Mouse (Mus musculus) heart, postnatal 25 days (tissue): ENCODE results near the gene Ptges2. TPM values are rescaled to one million over a fixed set of nuclear protein-coding genes. Genes with fewer than 3 reads are reported as not detected.

Source experiments
- DNase-seq: peaks from one replicate; pipeline ENCODE4 v3.0.0; 2022; ENCODE audit warnings: low spot score
- intact Hi-C: fragments of 180-260 bp; cut with DNase I; formaldehyde crosslinking; loops from one replicate; pipeline ENCODE4 v1.15.1; 2025
- total RNA-seq, 2 experiments: library from RNA; stranded (reverse); gene quantifications; 2 replicates each; pipeline ENCODE4 v1.2.3; 2021

The Ptges2 gene
- total RNA-seq, 2 experiments from 2014 or later, result 78.1 to 81.2 TPM

- intact Hi-C loops, result no loop called here
- no peak for DNase-seq
These were observed 13.0 kb downstream of the Ptges2 start for GRCm38 (mm10) chr2:32408429-32409424.

GRCm38 (mm10) chr2:32411407-32411806, 15.7 kb downstream of the Ptges2 start:
- intact Hi-C loops, result no loop called here
- DNase-seq, result no peak

DNA sequence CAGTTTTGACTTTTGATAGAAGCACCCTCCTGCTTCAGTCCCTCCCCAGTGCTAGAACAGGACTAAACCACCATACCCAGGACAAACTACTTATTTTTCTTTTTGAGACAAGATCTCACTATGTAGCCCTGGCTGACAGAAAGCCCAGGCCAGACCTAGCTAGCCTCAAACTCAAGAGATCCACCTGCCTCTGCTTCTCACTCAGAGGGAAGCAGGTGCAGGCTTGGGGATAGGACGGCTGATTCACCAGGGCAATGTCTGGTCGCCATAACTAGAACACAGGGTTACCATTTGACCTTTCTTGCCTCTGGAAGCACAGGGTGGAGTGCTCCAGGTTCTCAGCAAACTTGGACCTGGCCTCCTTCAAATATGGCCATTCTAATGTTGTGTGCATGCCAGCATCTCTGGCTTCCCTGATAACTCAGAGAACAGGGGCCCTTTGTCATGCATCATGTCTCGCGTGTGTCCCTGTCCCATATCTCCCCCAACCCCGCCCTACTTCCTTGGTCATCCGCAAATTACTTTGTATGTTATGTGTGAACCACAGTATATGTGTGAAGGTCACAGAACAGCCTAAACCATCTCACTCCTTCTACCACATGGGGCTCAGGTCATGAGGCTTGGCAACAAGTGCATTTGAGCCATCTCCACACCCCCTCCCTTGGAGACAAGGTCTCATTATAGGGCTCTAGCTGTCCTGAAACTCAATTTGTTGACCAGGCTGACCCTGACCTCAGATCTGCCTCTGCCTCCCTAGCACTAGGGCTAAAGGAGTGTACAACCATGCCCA, 17.2 kb downstream of the Ptges2 start:
- DNase-seq, result no peak
- intact Hi-C loops, result no loop called here

- intact Hi-C loops, result no loop called here
- DNase-seq, result no peak
These were observed 18.2 kb downstream of the Ptges2 start for GRCm38 (mm10) chr2:32413936-32414335.

DNA sequence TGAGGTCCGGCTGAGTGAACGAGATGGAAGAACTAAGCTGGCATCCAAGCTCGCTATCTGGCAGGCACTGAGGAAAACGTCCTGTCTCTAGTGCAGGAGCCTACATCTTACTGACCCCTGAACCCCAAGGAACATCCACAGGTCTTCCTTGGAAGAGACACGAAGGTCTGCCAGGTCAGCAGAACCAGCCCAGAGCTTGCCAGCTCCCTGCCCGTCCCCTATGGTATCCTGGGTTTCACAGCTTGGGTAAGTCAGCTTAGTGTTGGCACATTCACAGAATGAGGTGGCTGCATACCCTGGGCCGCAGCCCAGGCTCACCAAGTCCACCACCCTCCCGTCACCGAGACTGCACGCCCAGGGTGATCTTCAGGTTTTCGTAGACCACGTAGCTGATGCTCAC, 20.1 kb downstream of the Ptges2 start:
- intact Hi-C loops, result no loop called here
- no peak for DNase-seq

DNA sequence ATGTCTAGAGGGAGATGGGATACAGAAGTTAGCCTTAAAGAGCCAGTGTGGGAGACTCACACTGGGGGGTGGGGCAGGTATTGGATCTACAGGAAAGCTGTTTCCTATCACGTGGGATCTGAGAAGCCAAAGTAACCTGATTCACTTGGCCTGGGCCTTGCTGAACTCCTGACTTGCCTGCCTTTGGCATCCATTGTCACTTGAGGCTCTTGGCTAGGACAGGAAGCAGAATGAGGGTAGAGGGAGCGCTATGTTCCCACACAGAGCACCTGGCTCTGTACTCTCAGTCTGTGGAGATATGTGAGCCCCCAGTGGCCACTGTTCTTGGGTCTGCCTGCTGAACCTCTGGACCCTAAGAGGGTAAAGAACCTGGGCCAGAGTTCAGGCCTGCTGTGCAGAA, 20.9 kb downstream of the Ptges2 start:
- intact Hi-C loops, result no loop called here
- DNase-seq, result no peak

DNA sequence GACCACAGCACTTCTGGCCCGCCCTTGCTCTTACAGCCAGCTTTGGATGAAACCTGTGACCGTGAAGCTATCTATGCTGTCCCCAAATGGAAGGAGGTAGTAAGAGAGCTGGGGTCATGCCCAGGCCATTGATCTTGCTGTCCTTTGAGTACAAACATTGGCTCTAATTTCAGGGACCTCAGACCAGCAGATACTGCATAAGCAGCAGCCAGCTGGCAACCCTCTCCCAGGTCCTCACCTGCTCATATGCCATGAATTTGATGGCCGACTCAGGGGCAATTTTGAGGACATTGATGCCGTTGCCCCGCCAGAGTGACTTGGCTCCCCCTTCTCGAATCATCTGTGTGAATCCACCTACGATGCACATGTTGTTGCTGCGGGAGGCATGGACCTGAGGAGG, 21.8 kb downstream of the Ptges2 start:
- DNase-seq, result no peak
- intact Hi-C loops, result no loop called here

GRCm38 (mm10) chr2:32418430-32419151, 22.9 kb downstream of the Ptges2 start:
- intact Hi-C loops, result no loop called here
- no peak for DNase-seq

DNA sequence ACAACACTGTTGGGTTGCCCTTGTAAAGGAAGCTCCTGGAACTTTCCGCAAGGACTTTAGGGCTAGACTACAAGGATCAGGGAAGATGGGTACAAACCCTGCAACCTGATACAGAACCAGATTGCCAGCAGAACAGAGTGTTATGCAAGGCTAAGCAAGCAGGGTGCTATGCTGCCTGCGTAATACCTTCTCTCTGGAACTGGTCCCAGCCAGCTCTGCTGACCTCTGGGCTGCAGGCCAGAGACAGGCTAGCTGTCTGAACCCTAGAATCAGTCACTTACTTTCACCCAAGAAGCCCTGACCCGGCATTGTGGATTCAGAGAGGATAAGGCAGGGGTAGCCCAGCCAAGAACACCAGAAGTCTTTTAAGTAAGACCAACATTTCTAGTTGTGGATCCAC, 23.7 kb downstream of the Ptges2 start:
- DNase-seq, result peak; percentile 57
- intact Hi-C loops, result no loop called here

DNA sequence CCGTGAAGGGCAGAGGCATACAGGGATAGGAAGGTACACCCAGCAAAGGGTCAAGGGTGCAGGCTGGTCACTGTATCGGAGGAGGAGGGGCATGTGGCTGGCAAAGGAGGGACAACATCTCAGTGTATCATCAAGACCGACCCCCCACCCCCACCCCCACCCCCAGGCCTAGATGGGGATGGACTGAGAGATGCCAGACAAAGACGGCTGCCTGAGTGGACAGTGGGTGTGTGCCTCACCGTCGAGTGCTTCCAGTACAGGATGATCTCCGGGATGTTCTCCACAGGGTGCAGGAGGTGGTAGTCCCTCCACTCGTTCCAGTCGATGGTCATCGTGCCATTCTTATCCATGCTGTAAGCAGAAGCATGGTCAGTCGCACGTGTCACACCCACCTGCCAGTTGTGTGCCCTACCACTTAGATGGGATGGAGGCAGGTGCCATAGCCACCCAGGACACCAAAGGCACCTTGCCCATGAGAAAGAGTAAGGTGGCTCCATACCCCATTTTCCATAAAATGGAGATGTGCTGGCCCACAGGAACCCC, 24.4 kb downstream of the Ptges2 start:
- DNase-seq, result no peak
- intact Hi-C loops, result loop anchor here (5.0 kb wide), 1 partner anchor 147 kb away; no protein-coding TSS in a partner anchor

DNA sequence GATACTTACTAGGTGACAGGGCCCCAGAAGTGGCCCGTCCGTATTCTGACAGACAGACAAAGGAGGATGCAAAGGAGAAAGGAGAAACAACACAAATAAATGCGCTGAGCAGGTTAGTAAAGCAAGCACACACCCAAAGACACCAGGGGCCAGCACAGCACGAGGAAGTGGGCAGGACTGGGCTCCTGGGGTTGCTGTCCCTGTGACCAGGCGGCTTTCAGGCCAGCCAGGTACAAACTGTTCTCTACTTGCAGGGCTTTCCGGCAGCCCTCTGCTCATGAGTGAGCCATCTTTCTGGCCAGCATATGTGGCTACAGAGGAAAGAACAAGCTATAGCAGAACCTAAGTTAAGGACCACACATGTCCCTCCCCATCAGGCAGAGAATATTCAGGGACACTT, 25.0 kb downstream of the Ptges2 start:
- intact Hi-C loops, result loop anchor here (5.0 kb wide), 1 partner anchor 147 kb away; no protein-coding TSS in a partner anchor
- DNase-seq, result no peak

DNA sequence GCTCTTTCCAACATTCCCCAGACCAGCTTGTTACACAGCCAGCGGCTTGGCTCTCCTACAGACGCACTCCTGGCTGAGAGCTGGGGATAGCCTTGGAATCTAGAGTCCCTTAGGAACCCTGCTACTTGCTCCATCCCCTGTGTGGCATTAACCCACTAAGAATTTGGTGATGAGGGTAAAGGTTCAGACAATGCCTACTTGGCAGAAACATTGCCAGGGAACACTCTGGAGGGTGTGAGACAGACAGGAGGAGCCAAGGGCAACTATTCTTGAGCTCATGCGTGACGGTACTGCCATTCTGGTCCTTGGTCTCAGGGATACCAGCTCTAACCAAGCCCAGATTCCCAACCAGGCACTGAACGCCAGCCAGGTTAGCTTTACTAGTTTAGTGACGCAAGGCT, 26.2 kb downstream of the Ptges2 start:
- intact Hi-C loops, result loop anchor here (5.0 kb wide), 1 partner anchor 145 kb away; no protein-coding TSS in a partner anchor
- DNase-seq, result no peak

DNA sequence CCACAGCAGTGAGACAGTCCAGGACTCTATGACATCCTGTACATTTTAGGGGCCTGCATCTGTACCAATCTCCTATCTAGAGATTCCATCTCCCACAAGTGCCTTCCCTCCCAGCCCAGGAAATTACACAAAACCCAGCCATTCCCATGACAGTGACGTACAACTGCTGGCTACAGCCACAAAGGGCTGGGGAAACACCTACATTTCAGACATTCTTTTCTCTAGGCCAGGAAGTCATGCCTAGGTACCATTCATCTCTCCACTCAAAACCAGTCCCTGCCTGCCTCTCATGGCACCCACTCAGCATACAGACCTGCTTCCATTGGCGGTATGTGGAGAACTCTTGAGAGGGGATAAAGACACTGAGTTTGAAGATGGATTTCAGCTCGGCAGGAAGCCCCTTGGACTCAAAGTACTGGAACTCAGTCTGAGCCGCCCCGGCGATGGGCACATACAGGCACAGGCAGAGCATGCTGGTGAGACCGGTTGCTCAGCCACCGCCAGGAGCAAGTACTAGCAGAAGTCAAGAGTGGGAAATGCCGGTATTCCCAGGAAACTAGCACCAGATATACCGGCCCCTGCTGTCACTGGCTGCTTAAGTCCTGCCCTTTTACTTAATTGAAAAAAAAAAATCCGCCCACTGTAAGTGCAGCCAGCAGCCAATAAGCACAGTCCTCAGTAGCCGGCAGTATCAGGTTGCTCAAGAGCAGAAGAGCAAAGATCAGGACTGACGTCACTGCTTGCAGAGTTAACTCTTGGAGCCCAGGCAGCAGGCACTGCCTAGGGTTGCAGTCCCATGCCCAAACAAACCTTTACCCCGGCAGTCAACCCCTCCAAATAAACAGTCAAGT, 28.0 kb downstream of the Ptges2 start:
- intact Hi-C loops, result loop anchor here (2.0 to 5.0 kb wide), 2 partner anchors 27 to 144 kb away; partner anchors contain the start of genes Naif1 and Slc25a25
- DNase-seq, result peak; percentile 72

DNA sequence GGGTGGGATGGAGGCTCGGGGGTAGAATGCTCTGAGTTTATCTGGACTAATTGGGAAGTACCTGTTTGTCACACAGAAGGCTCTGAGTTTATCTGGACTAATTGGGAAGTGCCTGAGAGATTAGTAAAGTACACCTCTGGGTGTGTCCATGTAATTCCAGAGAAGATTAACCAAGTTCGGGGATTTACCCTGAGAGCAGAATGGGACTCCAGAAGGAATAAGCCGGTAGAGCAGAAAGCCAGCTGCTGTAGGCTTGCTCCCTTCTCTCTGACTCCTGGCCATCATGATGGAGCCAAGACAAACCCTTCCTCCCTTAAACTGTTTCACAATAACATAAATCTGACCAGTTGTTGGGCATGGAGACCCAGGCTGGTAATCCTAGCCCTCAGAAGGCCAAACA, 29.1 kb downstream of the Ptges2 start:
- DNase-seq, result no peak
- intact Hi-C loops, result loop anchor here (2.0 to 5.0 kb wide), 2 partner anchors 26 to 143 kb away; partner anchors contain the start of genes Naif1 and Slc25a25

- no peak for DNase-seq
- intact Hi-C loops, result loop anchor here (2.0 kb wide), 1 partner anchor 25 kb away; the partner anchor contains the start of genes Naif1 and Slc25a25
These were observed 29.9 kb downstream of the Ptges2 start for GRCm38 (mm10) chr2:32425568-32425967.

DNA sequence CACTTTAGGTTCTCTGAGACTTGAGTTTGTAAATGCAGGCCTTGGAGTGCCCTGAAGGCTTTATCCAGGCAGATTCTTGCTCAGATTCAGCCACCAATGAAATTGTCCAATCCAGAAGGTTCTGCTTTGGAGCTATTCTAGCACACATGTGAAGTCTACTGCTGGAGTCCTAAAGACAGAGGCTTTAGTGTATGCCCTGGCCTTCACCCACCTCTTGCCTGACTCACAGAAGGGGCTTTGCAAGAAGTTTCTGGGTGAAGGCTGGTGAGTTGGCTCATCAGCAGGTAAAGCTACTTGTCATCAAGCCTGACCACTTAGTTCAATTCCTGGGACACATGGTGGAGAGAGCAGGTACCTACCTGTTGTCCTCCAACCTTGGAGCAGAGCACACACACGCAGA, 30.4 kb downstream of the Ptges2 start:
- intact Hi-C loops, result no loop called here
- no peak for DNase-seq

DNA sequence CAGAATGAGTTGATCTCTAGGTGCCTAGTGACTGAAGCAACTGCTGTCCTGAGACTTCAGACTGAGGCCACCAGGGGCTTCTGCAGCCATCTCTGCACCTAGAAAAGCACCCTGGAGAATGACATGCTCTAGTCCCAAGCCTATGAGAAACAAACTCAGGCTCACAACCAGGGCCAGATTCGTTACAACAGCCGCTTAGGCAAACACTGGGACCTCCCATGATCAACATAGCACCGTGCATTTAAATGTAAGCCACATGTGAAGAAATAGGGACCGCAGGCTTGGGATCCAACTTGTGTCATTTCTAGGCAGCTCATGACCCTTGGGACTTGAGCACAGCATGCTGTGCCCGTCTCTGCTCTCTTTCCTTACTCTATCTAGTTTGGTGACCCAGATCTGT, 32.0 kb downstream of the Ptges2 start:
- intact Hi-C loops, result no loop called here
- DNase-seq, result no peak

DNA sequence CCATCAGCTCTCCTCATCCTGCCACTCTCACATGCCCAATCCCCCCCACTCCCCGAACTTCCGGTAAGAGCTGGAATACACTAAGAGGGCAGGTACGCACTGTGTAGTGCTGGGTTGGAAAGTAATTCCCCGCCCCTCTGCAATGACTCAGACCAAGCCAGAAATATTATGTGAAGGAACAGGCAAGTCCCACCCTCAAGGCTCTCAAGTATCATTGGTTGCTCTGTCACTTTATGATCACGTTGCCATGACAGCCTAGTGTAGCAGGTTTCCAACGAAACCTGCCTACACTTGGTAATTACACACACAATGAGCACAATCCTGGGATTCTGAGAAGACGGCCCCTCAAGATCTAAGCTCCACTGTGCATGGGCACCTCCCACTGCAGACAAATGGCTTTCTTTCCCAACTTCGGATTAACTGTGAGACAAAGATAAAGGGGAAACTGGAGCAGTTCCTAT, 32.6 kb downstream of the Ptges2 start:
- intact Hi-C loops, result no loop called here
- DNase-seq, result no peak
